Mouse (Mus musculus) myocyte (in vitro differentiated cells): ENCODE data around the gene Nat8f6.

Experiments
- CEBPB ChIP-seq: IDR thresholded peaks from 2 replicates; pipeline ENCODE4 v1.6.1; 2011; ENCODE audit warnings: mild to moderate bottlenecking, moderate library complexity; ENCODE audit not compliant: poor library complexity, insufficient read depth, severe bottlenecking
- E2F4 ChIP-seq: IDR thresholded peaks from one replicate; pipeline ENCODE4 v1.6.1; 2011; ENCODE audit warnings: mild to moderate bottlenecking, control low read depth, moderate library complexity; ENCODE audit not compliant: insufficient read depth
- MAX ChIP-seq: IDR thresholded peaks from one replicate; pipeline ENCODE4 v1.6.1; 2011; ENCODE audit warnings: low read depth, mild to moderate bottlenecking, control low read depth
- MYOD1 ChIP-seq, 3 experiments: IDR thresholded peaks; one replicate each; pipeline ENCODE4 v1.6.1; 2011; ENCODE audit warnings: control low read depth in 2 of 3, low read depth in 2 of 3, mild to moderate bottlenecking in 2 of 3, moderate library complexity in 1 of 3; ENCODE audit not compliant: insufficient read length in 2 of 3, control insufficient read depth in 1 of 3
- POLR2A ChIP-seq: IDR thresholded peaks from one replicate; pipeline ENCODE4 v1.6.1; 2011; ENCODE audit warnings: low read depth, mild to moderate bottlenecking, control low read depth, moderate library complexity; ENCODE audit not compliant: insufficient read length
- POLR2AphosphoS2 ChIP-seq: IDR thresholded peaks from one replicate; pipeline ENCODE4 v1.6.1; 2011; ENCODE audit warnings: low read depth, control low read depth; ENCODE audit not compliant: insufficient read length
- TCF12 ChIP-seq: IDR thresholded peaks from one replicate; pipeline ENCODE4 v1.6.1; 2011; ENCODE audit warnings: mild to moderate bottlenecking, control low read depth; ENCODE audit not compliant: poor library complexity, insufficient read depth, severe bottlenecking
- TCF3 ChIP-seq: IDR thresholded peaks from one replicate; pipeline ENCODE4 v1.6.1; 2011; ENCODE audit warnings: low read depth, control low read depth; ENCODE audit not compliant: insufficient read length
- USF1 ChIP-seq: IDR thresholded peaks from one replicate; pipeline ENCODE4 v1.6.1; 2011; ENCODE audit warnings: low read depth, mild to moderate bottlenecking, control low read depth, moderate library complexity

- TF ChIP-seq MYOD1 (IDR thresholded peaks at IDR 0.05; ENCODE audit: control insufficient read depth in 1 of 3, insufficient read length in 2 of 3, low read depth in 2 of 3) (no peak), TCF12 (no peak), TCF3 (no peak), POLR2A (no peak), CEBPB (no peak), USF1 (no peak), MAX (no peak), E2F4 (no peak), POLR2AphosphoS2 (no peak)
Measured at GRCm38 (mm10) chr6:85856194-85856678, 35.5 kb upstream of the Nat8f6 start.
